Mouse (Mus musculus) megakaryocyte, embryonic 14.5 days (primary cell): ENCODE results near the gene Traf3.

Experiments
- FLI1 ChIP-seq: IDR thresholded peaks from 2 replicates; pipeline ENCODE4 v1.6.1; 2012; ENCODE audit warnings: low read length, inconsistent platforms, mixed read lengths
- GATA1 ChIP-seq: IDR thresholded peaks from 3 replicates; pipeline ENCODE4 v1.6.1; 2012; ENCODE audit warnings: mixed read lengths, low read length, inconsistent platforms, borderline replicate concordance

DNA sequence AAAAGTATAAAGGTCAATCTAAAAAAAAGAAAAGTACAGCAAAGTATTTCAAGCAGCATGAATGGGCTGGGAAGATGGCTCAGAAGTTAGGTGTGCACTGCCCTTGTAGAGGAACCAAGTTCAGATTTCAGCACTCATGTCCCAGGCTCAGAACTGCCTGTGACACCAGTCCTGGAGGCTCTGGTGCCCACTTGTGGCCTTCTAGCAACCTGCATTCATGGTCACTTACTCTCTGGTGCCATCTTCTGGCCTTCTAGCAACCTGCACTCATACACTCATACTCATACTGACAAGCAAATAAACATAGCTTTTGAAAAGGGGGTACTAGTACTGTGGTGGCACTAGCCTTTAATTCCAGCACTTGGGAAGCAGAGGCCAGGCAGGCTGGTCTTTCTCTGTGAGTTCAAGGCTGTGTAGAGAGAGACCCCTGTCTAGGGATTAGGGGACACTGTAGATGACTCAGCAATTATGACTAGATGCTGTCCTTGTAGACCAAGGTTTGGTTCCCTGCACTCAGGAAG, 43.8 kb upstream of the Traf3 start:
- TF ChIP-seq GATA1 (no peak), FLI1 (no peak)
